Mouse (Mus musculus): Measurements from ENCODE around the gene Fbxl16.

Fbxl16 gene

GRCm38 (mm10) chr17:25808789-25809605 is at the start of gene Fbxl16:
Fbxl16 (plus strand) TSS chr17:25809085.
- DNase-seq = peak; percentile 72 to 81

GRCm38 (mm10) chr17:25760148-25760547 is 48.7 kb upstream of the Fbxl16 start:
- no peak for DNase-seq

GRCm38 (mm10) chr17:25761561-25761970 is 47.3 kb upstream of the Fbxl16 start:
- DNase-seq = no peak

- DNase-seq = no peak
Observed at GRCm38 (mm10) chr17:25762591-25762990, 46.3 kb upstream of the Fbxl16 start.

GRCm38 (mm10) chr17:25765886-25766285 is 43.0 kb upstream of the Fbxl16 start:
- DNase-seq = no peak

GRCm38 (mm10) chr17:25769331-25769730 is 39.6 kb upstream of the Fbxl16 start:
- DNase-seq = no peak

GRCm38 (mm10) chr17:25773549-25774120 is 35.2 kb upstream of the Fbxl16 start, which contains the start of gene Narfl:
Narfl (plus strand) TSS chr17:25773776.
- peak; percentile 99 for DNase-seq

- DNase-seq = no peak
Observed at GRCm38 (mm10) chr17:25775318-25776062, 33.4 kb upstream of the Fbxl16 start.

GRCm38 (mm10) chr17:25777948-25778347 is 30.9 kb upstream of the Fbxl16 start:
- DNase-seq = no peak

GRCm38 (mm10) chr17:25781339-25781738 is 27.5 kb upstream of the Fbxl16 start:
- no peak for DNase-seq

- no peak for DNase-seq
Observed at GRCm38 (mm10) chr17:25783086-25783485, 25.8 kb upstream of the Fbxl16 start.

GRCm38 (mm10) chr17:25783861-25784574 is 24.9 kb upstream of the Fbxl16 start:
- DNase-seq = no peak

GRCm38 (mm10) chr17:25785281-25785745 is 23.6 kb upstream of the Fbxl16 start, which contains the start of gene Haghl:
Haghl (minus strand) TSS chr17:25785673.
- peak; percentile 97 to 99 for DNase-seq

GRCm38 (mm10) chr17:25786280-25786679 is 22.6 kb upstream of the Fbxl16 start, which contains the start of gene Ccdc78:
Ccdc78 (plus strand) TSS chr17:25786580.
- DNase-seq = no peak

GRCm38 (mm10) chr17:25786781-25787504 is 21.9 kb upstream of the Fbxl16 start:
- DNase-seq = no peak

GRCm38 (mm10) chr17:25791320-25791842 is 17.5 kb upstream of the Fbxl16 start:
- no peak for DNase-seq

GRCm38 (mm10) chr17:25791843-25792527 is 16.9 kb upstream of the Fbxl16 start:
- DNase-seq = peak; percentile 90 to 92

GRCm38 (mm10) chr17:25792615-25793014 is 16.3 kb upstream of the Fbxl16 start, which contains the start of gene Fam173a:
Fam173a (minus strand) TSS chr17:25792901.
- peak; percentile 90 to 94 for DNase-seq

- DNase-seq = no peak
Observed at GRCm38 (mm10) chr17:25794197-25794596, 14.7 kb upstream of the Fbxl16 start.

GRCm38 (mm10) chr17:25794998-25795397 is 13.9 kb upstream of the Fbxl16 start:
- DNase-seq = no peak

- peak; percentile 51 to 72 for DNase-seq
Observed at GRCm38 (mm10) chr17:25795609-25796092, 13.2 kb upstream of the Fbxl16 start, which contains the start of gene AC134908.4. AC134908.4 (minus strand) TSS chr17:25795659.

Measured in kidney, postnatal 4 days (tissue).